Mouse (Mus musculus) telencephalon, adult 2 months (tissue): ENCODE data around the gene Rap1gap.
A peak's percentile ranks its signal among the peaks of the same experiment; 100 is the strongest.

Source experiments
- DNase-seq: peaks from one replicate; pipeline ENCODE4 v3.0.0-alpha.2; 2011; ENCODE audit warnings: low read depth, low spot score

The Rap1gap gene

GRCm38 (mm10) chr4:137692107-137692902 is 27.8 kb downstream of the Rap1gap start:
- DNase-seq, result peak; percentile 81

DNA sequence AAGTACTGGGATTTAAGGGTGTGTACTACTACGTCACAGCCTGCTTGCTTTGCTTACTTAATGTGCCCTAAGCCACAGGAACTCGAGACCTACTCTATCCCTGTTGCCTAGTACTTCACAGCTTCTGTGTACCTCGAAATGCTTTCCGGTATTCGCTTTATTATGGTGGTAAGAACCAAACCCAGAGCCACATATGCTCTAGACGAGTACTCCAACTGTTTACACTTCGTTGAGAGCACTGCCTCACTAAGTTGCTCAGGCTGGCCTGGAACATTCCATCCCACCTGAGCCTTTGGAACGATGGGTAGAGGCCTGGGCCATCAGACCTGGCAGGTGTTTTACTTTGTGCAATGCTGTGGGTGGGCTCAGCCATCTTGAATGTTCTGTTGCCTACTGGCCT is 30.8 kb downstream of the Rap1gap start:
- no peak for DNase-seq

DNA sequence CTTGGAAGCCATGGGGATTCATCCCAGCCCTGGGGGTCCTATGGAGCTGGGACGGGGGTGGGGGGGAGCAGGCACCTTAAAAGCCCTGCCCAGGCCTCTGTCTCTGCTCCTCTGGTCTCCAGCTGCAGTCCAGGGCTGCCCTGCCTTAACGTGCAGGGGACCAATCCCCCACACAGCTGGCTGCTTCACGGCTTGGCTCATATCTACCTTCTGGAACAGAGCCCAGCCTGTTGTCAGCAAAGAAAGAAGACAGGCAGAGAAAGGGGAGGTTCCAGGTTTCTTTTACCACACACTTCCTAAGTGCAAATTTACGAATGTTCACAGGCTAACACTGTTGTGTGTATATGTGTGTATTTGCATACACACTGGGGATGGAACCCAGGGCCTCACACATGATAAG is 31.4 kb downstream of the Rap1gap start:
- DNase-seq, result no peak

DNA sequence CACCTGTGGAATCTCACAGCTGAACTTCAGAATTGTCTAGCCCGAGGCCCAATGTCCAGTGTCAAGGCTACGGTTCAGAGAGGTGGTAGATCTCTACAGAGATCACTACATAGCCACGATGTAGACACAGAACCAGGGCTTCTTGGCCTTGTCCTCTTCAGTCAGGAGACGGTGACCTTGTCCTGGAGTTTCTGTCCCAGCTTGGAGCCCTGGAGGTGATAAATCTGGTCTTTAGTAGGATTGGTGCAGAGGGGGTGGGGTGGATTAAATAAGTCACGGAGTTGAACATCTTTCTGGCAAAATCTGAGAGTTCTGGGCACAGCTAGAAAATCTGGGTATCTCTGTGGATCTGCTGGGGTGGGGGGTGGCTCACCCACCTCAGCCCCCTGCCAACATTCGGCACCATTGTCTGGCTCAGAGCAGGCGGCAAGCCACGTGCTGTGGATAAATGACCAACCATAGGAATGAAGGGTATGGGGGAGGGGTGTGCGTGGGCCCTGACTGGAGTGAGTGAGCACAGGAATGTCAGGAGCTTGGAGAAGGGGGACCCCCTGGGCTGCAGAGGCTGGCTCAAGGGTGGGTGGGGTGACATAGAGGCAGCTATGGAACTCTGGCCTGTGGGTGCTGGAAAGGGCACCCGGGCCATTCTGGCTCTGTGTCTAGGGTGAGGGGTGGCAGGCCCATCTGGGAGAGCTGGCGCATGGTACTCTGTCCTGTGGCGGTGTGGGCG is 32.8 kb downstream of the Rap1gap start:
- DNase-seq, result no peak

GRCm38 (mm10) chr4:137698076-137698985 is 33.8 kb downstream of the Rap1gap start:
- DNase-seq, result no peak

GRCm38 (mm10) chr4:137699264-137700211 is 35.0 kb downstream of the Rap1gap start:
- DNase-seq, result no peak

- no peak for DNase-seq
Measured at GRCm38 (mm10) chr4:137700960-137701359, 36.4 kb downstream of the Rap1gap start.

GRCm38 (mm10) chr4:137703077-137703476 is 38.6 kb downstream of the Rap1gap start:
- DNase-seq, result no peak

DNA sequence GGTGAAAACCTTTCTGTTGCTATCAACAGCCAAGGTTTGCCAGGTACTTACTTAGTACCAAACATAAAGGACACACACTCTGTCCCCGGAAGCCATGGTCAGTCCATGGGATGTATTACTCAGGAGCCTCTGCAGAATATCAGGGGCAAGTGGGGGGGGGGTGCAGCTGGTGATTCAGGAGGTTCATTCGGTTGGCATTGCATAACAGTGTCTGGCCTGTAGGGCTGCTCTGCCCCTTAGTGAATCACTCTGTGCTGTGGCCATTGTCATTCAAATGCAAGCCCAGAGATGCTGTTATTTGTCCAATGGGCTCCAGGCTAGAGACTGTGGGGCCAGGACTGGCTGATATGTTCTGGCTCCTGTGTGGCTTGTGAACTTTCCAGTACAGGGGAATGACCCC is 40.0 kb downstream of the Rap1gap start:
- DNase-seq, result no peak

DNA sequence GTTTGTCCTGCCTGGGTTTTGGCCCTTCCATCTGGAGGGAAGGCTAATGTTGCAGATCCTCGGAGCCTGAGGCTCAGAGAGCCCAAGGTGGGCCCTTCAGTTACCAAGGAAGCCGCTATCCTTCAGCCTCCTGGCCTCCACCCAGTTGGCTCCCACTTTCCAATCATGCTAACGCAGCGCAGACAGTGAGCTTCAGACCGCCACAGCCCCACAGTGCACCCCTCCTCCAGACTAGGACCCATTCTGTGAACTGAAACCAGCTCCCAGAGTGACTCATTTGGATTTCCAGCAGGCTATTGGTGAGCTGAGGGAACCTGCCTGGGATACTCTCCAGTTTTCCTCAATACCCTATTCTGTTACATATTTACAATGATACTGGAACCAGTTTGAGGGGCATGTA is 40.9 kb downstream of the Rap1gap start:
- DNase-seq, result no peak

GRCm38 (mm10) chr4:137706510-137706909 is 42.0 kb downstream of the Rap1gap start:
- DNase-seq, result no peak

DNA sequence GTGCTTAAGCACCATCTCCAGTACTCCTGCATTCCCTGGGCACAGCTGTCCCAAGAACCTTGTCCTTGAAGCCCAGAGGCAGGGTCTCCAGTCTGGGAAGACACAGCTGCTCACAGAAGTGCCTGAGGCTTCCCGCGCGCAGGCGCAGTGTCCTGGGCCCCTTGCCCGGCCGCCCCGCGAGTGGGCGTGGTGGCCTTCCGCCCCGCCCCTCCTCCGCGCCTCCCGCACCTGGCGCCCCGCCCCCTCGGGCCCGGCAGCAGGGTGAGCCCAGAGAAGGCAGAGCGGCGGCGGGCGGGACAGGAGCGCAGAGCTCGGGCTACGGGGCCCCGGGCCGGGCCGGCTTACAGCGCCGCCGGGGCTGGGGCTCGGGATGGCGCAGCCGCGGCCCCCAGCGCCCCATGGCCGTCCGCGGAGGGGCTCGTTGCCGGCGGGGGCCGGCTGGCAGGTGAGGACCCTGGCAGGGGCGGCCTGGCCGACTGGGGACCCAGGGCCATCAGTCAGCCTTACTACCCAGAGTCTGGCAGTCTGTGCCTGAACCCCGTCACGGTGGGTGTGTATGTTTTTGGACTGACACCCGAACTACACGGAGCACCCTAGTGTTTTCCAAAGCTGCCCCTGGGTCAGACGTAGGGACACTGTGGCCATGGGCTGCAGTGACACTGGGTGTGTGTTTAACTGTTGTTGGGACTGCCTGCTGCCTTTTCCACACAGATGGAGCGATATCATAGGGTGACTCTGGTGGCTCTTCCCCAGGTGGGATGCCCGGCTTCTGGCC is 42.9 kb downstream of the Rap1gap start:
- no peak for DNase-seq

DNA sequence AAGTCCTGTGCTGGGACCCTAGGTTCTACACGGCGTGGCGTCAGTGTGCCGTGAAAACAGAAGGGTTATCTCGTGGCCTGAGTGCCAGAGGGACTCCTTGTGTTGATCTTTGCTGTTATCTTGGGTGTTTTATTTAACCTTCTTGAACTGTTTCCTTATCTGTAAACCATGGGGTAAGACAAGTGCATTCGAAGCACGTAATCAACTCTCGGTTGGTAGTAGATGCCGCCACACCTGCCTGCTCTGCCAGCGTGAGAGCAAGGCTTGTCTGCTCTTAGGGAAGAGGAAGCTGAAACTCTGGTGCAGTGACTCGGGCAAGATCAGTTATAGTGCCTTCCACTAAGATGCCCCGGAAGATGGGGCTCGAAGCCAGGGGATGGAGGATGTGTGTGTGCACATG is 48.4 kb downstream of the Rap1gap start:
- DNase-seq, result no peak

- no peak for DNase-seq
Measured at GRCm38 (mm10) chr4:137714020-137714624, 49.6 kb downstream of the Rap1gap start.

- no peak for DNase-seq
Measured at GRCm38 (mm10) chr4:137717005-137717404, 52.5 kb downstream of the Rap1gap start.

- DNase-seq, result no peak
Measured at GRCm38 (mm10) chr4:137717671-137718070, 53.1 kb downstream of the Rap1gap start.

GRCm38 (mm10) chr4:137719378-137720077 is 55.0 kb downstream of the Rap1gap start:
- DNase-seq, result no peak

DNA sequence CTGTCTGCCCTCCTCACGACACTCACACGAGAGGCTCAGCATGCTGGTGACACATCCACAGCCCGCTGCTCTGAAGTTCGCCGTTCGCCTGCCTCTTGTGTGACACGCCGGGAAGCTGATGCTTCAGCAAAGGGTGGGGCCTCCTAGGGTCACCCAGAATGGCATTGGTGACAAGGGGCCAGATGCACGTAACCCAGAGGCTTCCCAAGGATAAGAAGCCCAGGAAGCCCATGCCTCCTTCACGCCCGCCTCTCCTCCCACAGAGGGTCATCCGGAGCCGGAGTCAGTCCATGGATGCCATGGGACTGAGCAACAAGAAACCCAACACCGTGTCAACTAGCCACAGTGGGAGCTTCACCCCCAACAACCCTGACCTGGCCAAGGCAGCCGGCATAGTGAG is 57.0 kb downstream of the Rap1gap start:
- no peak for DNase-seq

GRCm38 (mm10) chr4:137722230-137722629 is 57.7 kb downstream of the Rap1gap start:
- no peak for DNase-seq
